Mouse (Mus musculus): ENCODE data around the gene Smg5.

GRCm38 (mm10) chr3:88365705-88366361 is 29.8 kb downstream of the Smg5 start:
- TF ChIP-seq POLR2A (IDR thresholded peaks at IDR 0.05; ENCODE audit: insufficient read length, low read depth): no peak
- TF ChIP-seq MAX (IDR thresholded peaks at IDR 0.05; ENCODE audit: low read depth): no peak
- TF ChIP-seq MYOD1 (IDR thresholded peaks at IDR 0.05; ENCODE audit: control insufficient read depth in 1 of 3, insufficient read length in 2 of 3, low read depth in 2 of 3): no peak
- no peak for TF ChIP-seq E2F4 (IDR thresholded peaks at IDR 0.05; ENCODE audit: insufficient read depth)
- TF ChIP-seq USF1 (IDR thresholded peaks at IDR 0.05; ENCODE audit: low read depth): no peak
- no peak for TF ChIP-seq CEBPB (IDR thresholded peaks at IDR 0.05; ENCODE audit: insufficient read depth, poor library complexity, severe bottlenecking)
- no peak for TF ChIP-seq POLR2AphosphoS2 (IDR thresholded peaks at IDR 0.05; ENCODE audit: insufficient read length, low read depth)
- TF ChIP-seq REST (IDR thresholded peaks at IDR 0.05; ENCODE audit: insufficient read depth, insufficient read length): no peak
- no peak for TF ChIP-seq MYOG (IDR thresholded peaks at IDR 0.05; ENCODE audit: control insufficient read depth in 1 of 3, insufficient read depth in 1 of 3, insufficient read length in 2 of 3, low read depth in 2 of 3)
- TF ChIP-seq TCF12 (IDR thresholded peaks at IDR 0.05; ENCODE audit: insufficient read depth, poor library complexity, severe bottlenecking): no peak

Data from myocyte (in vitro differentiated cells).